Mouse (Mus musculus) left cerebral cortex, postnatal 36 days (tissue): ENCODE measurements around the gene Ypel5. TPM values are rescaled to one million over a fixed set of nuclear protein-coding genes. Genes with fewer than 3 reads are reported as not detected.

Experiments used
- DNase-seq, 2 experiments: peaks; one replicate each; pipeline ENCODE4 v3.0.0; 2021 to 2022; ENCODE audit warnings: low spot score in 2 of 2, mixed read lengths in 1 of 2
- intact Hi-C: fragments of 180-260 bp; cut with DNase I; formaldehyde crosslinking; loops from one replicate; pipeline ENCODE4 v1.15.1; 2025
- total RNA-seq, 2 experiments: library from RNA; stranded (reverse); gene quantifications; 2 replicates each; pipeline ENCODE4 v1.2.3; 2021

The Ypel5 gene
- total RNA-seq, 2 experiments from 2014 or later: 83.7 to 94.6 TPM

- no peak for DNase-seq
- intact Hi-C loops: no loop called here
Measured at GRCm38 (mm10) chr17:72837824-72838474, 1.7 kb downstream of the Ypel5 start.

DNA sequence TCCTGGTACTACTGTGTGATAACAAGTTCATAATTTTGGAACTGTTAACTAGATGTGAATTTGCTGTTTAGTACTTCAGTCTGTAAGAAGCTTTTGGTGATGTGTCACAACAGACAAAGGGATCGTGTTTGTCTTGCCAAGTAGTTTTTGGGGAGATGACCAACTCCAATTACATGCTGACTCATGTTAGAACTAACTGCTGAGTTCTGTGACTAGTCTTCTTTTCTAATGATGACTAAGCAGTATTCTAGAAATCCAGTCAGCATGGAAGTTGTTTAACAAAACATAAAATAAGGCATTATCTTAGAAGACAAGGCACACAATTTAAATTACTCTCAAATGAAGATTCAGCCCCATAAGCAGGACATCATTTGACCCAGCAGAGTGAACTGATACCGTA lies 2.7 kb downstream of the Ypel5 start:
- DNase-seq: no peak
- intact Hi-C loops: no loop called here

- intact Hi-C loops: no loop called here
- no peak for DNase-seq
Measured at GRCm38 (mm10) chr17:72844393-72844792, 8.1 kb downstream of the Ypel5 start.

DNA sequence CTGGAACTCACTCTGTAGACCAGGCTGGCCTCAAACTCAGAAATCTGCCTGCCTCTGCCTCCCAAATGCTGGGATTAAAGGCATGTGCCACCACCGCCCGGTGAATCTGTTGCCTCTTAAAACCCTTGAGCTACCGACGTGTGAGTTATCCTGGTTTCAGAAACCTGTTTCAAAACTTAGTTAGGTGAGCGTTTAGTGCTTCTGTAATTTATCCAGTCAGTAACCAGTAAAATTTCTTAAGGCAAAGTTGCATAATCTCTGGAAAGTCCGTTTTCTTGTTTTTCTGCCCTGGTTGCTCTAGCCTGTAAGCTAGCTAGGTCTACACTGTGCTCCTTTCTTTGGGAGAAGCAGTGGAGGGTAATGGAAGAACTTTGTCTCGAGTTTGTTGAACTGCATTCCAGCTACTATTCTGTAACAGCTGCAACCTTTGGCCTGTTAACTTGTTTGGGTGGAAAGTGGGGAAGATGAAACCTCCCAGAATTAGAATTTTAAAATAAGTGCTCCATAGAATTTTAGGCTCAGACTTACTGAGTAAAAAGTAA lies 8.8 kb downstream of the Ypel5 start:
- intact Hi-C loops: no loop called here
- no peak for DNase-seq

DNA sequence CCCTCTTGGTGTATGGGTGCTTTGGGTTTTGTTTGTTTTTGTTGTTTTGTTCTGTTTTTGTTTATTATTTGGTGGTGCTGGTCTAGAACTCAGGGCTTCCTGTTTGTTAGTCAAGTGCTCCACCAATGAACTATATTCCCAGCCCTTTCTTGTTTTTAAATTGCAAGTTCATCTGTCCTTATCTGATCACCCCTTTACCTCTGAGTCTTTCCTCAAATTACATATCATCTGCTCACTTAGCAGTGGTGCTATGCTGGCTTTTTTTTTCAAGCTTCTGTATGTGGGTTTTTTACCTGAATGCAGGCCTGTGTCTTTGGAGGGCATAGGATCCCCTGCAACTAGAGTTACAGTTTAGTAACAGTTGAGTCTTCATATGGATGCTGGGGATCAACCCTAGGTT lies 9.3 kb downstream of the Ypel5 start:
- DNase-seq: no peak
- intact Hi-C loops: no loop called here

DNA sequence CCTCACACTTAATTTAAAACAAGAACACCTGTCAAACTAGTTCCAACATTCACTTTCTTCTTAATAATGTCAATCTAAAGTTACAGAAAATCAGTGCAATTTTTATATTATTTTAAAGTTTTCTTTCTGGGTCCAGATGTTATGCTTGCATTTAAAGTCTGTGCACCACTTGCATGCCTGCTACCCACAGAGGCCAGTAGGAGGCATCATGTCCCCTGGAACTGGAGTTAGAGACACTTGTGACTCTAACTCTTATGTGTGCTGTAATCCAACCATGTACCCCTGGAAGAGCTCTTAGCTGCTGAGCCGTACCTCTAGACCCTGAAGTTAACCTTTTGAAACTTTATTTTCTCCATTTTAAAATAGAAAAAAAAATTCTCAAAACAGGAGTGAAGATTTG lies 19.0 kb downstream of the Ypel5 start:
- no peak for DNase-seq
- intact Hi-C loops: loop anchor here (10.0 kb wide), 2 partner anchors 890 to 1020 kb away; no protein-coding TSS in a partner anchor

DNA sequence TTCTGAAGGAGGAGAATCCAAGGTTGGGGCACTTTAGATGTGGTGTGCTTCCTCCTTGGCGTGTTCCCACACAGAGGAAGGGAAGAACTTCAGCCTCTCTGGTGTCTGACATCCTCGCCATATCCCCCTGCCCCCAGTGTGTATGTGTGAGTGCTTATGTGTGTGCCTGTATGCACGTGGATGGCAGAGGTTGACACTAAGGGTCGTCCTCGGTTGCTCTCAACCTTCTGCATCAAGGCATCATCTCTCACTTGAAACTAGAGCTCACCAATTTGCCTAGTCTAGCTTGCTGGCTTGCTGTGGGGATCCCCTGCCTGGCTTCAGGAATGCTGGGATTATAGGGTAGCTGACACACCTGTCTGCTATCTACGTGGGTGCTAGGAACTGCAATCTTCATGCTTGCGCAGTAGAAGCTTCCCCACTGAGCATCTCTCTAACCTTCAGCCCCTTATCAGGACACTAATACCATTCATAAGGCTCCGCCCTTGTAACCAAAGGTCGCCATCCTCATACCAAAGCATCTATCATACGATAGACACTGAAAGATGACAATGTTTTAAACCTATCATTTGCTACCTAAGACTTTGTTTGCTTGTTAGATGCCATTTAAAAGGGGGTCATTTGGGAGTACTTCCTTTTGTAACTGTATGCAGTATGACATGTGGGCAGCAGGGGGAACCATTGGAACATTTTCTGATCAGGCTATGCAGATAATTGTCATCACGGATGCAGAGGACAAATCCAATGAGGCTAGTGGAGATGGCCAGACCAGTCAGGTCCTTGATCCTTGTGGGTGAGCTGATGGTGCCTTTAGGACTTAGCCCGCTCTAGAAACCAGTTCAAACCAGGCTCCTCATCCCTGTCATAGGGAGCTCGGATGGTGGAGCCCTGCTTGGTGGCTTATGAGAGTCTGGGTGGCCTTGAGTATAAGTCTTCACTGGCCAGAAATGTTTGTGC lies 21.7 kb downstream of the Ypel5 start:
- intact Hi-C loops: loop anchor here (2.0 to 10.0 kb wide), 3 partner anchors 439 to 1017 kb away; no protein-coding TSS in a partner anchor
- DNase-seq: peak; percentile 38 to 48

- intact Hi-C loops: no loop called here
- no peak for DNase-seq
Measured at GRCm38 (mm10) chr17:72863226-72863625, 27.0 kb downstream of the Ypel5 start.

- intact Hi-C loops: no loop called here
- DNase-seq: no peak
Measured at GRCm38 (mm10) chr17:72866624-72867245, 30.5 kb downstream of the Ypel5 start.

DNA sequence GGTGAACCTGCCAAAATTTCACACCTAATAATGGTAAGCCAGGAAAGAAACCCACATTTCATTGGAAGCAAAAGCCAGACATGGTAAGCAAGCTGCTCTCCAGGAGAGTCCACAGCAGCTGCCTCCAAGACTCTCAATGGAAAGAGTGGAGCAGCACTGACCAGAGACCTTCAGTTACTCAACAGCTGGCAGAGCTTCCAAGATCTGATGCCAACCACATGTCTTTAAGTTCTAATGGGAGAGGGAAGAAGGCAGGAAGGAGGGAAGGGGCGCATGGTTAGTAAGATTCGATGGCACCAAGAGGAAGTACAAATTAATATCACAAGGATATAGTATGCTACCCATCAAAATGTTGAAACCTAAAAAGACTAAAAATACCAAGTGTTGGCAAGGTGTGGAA lies 31.9 kb downstream of the Ypel5 start:
- DNase-seq: no peak
- intact Hi-C loops: no loop called here

GRCm38 (mm10) chr17:72878979-72879378 lies 42.7 kb downstream of the Ypel5 start:
- no peak for DNase-seq
- intact Hi-C loops: no loop called here

GRCm38 (mm10) chr17:72880156-72880555 lies 43.9 kb downstream of the Ypel5 start:
- no peak for DNase-seq
- intact Hi-C loops: no loop called here

GRCm38 (mm10) chr17:72881051-72881450 lies 44.8 kb downstream of the Ypel5 start:
- intact Hi-C loops: no loop called here
- DNase-seq: no peak

DNA sequence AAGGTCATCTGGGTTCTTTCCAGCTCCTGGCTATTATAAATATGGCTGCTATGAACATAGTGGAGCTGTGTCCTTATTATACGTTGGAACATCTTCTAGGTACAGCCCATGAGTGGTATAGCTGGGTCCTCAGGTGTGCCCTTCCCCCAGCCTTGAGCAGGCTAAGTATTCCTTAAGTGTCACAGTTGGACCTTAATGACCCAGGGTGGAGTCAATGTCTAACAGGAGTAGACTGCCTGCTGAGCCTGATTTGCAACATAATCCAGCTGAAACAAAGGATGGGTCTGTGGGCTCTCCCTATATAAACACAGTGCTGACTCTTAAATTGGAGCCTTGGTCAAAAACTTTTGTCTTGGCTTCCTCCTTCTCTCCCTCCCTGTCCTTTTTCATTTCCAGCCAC lies 45.6 kb downstream of the Ypel5 start:
- DNase-seq: no peak
- intact Hi-C loops: no loop called here

- peak; percentile 55 to 67 for DNase-seq
Measured at GRCm38 (mm10) chr17:72889556-72890397, 53.5 kb downstream of the Ypel5 start.

DNA sequence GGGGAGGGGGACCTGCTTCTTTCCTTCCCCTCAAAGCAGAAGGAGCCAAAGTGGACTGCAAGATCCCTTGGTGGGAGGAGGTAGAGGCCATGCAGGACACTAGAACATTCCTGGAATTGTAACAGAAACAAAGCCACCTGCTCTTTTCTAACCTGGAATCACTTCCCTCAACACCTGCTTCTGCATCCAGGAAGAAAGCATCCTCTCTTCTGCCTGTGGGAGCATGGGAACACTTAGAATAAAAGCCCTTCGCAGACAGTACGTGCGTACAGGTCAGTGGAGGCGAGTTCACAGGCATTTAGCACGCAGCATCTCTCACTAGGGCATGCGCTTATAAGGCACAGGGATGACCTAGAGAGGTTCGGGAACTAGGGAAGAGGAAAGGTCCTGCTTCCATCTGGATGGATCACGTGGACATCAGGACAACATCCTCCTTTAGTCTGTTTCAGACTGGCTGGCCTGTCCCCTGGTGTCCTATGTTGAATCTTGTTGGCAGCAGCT lies 54.2 kb downstream of the Ypel5 start:
- intact Hi-C loops: no loop called here

More at GRCm38 (mm10) chr17:72889556-72890397, 53.5 kb downstream of the Ypel5 start:
- intact Hi-C loops: no loop called here

GRCm38 (mm10) chr17:72891556-72891955 lies 55.3 kb downstream of the Ypel5 start:
- intact Hi-C loops: no loop called here
- no peak for DNase-seq

More for the DNA sequence above, 54.2 kb downstream of the Ypel5 start:
- no peak for DNase-seq

- intact Hi-C loops: no loop called here
- no peak for DNase-seq
Measured at GRCm38 (mm10) chr17:72895506-72895905, 59.3 kb downstream of the Ypel5 start.

DNA sequence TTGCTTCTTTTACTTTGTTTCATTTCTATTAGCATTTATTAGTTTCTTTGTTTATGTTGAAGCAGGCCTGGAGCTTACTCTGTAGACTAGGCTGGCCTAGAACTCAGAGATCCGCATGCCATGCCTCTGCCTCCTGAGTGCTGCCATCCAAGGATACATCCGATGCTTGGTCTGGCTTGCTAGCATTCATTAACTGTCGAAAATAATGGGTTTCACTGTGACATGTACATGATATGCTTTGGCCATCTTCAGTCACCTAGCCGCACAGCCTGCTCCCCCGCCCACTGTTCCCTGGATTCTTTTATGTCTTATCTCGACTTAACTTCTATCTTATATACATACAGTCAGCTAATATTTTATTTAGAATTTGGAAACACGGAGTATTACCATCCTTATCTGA lies 60.8 kb downstream of the Ypel5 start:
- no peak for DNase-seq
- intact Hi-C loops: no loop called here
